Mouse (Mus musculus): ENCODE data around the gene Gm12216.
A peak's percentile ranks its signal among the peaks of the same experiment; 100 is the strongest.
"Not testable (repeated sequence)": the region's sequence is repeated elsewhere in the genome, so short reads cannot be mapped to it uniquely, and the experiment has no call there.

The Gm12216 gene

DNA sequence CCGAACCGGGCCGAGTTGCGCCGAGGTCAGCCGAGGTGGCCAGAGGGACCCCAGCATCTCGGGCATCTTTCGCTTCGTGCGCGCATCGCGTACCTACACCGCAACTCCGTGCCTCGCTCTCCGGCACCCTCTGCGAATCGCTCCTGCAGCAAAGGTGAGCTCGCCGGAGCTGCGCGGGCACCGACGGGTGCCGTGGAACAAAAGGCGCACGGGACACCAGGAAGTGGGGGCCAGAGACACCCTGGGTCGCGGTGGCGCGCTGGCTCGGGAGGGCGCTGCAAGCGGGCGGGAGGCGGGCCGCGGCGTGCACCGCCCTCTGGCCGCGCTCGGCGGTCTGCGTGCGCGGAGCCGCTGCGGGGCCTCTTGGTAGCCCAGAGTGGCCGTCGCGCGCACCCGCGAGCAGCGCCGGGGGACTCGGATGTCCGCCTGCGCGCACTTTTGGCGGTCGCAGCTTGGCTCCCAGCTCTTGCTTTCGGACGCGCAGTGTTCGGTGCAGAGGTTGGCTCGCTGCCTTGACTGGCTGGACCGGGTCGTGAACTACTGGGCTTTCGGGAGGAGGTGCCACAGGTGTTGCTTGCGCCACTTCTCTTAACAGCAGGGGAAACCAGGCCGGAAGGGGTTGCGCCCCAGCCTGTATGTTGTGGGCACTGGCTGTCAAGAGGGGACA, 88.8 kb downstream of the Gm12216 start:
- DNase-seq (ENCODE audit: low read depth, low spot score) = peak; percentile 42

DNA sequence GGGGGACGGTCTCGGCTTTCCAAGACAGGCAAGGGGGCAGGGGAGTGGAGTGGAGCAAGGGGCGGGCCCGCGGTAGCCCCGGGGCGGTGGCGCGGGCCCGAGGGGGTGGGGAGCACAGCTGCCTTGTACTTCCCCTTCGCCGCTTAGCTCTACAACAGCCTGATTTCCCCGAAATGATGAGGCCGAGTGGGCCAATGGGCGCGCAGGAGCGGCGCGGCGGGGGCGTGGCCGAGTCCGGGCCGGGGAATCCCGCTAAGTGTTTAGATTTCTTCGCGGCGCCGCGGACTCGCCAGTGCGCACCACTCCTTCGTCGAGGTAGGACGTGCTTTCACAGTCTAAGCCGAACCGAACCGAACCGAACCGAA, 89.3 kb downstream of the Gm12216 start, which contains the start of gene Irf1:
Irf1 (plus strand) TSS at position 255 of the 365 bp plus-strand sequence.
- DNase-seq (ENCODE audit: low read depth, low spot score) = peak; percentile 79

DNA sequence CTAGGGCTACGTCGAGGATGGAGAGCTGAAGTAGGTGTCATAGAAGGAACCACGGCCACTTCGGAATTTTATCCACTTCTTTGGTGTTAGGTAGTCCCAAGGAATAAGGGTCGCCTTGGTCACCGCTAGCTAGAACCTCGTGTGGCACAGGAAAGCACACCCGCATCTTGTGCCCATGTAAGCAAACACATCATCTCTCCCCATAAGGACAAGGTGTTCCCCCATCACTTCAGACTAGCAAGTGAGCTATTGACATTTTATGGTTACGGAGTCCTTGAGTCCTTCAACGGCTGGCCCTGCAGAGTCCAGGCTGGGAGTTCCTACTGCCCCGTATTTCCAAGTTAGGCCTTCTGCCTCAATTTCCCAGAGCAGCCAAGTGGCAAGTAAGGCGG, 89.9 kb downstream of the Gm12216 start:
- no peak for DNase-seq (ENCODE audit: low read depth, low spot score)

DNA sequence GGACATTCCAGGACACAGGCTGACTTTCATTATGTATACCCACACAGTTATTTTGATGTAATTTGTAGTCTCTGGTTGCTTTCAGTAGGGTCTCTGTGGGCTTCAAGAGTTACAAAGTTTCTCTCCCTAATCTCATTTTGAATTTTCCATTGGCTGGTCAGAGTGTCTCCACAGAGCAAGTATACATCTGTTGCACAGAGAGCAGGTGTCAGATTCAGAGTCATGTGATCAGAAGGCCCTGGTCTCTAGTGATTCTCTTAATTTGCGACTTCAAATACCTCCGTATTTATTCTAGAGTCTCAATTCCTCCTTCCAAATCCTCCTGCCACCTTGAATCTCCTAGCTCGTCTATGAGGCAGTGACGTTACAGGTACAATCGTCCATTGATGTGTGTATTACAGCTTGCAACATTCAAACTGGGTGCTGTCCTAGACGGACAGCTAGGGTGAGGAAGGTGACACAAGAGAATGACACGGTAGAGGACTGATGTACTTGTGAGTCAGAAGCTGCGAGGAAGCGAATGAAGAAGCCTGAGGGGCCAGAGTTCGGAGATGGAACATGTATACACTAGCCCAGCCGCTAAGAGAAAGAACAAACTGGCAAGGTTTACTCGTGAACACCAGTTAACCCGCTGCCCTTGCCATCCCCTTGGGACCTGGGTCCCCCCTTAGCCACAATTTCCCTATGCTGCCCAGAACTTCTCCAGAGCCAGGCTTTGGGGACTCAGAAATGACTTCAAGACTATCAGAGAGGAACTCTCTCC, 90.5 kb downstream of the Gm12216 start:
- no peak for DNase-seq (ENCODE audit: low read depth, low spot score)

DNA sequence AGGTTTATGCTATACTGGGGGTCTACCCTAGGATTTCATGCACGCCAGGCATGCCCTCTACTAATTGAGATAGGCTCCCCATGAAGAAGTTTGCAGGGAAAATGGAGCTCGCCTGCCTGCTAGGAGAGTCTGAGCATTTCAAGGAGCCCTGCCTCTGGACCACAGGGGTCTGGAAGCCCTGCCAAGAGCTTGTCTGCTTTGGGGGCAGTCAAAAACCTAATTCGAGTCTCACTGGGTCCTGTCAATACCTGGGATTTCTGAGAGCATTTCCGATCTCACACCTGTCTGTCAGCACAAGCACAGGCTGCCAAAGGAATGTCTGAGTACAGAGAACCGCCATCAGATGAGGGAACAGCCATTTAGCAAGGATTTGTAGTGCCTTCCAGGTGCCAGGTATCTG, 94.5 kb downstream of the Gm12216 start:
- no peak for DNase-seq (ENCODE audit: low read depth, low spot score)

DNA sequence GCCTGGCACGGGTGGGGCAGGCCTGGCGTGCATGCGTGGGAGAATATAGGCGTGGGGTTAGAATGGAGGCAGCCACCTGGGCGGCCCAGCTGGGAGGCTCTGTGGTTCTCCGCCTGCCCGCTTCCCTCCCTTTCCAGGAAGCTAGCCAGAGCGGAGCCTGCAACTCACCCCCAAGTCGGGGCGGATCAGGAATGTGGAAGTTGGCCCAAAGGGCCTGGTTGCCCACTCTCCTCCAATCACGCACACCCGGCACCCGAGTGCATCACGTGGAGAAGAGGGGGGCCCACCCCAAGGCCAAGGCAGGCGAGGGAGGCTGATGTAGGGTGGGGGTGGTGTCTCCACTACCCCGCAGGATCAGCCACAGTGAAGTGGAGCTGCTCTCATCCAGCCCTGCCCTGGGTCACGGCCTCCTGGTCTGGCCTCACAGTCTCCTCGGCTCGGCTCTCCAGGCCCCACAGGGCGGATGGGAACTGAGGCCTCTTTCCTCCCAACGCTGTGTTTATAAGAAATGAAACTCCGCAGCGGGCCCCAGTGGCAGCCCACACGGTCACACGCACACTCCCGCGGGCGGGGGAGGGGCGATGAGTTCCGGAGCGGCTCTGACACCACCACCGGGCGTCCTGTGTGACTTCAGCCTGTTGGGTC, 95.4 kb downstream of the Gm12216 start:
- DNase-seq (ENCODE audit: low read depth, low spot score) = peak; percentile 45

DNA sequence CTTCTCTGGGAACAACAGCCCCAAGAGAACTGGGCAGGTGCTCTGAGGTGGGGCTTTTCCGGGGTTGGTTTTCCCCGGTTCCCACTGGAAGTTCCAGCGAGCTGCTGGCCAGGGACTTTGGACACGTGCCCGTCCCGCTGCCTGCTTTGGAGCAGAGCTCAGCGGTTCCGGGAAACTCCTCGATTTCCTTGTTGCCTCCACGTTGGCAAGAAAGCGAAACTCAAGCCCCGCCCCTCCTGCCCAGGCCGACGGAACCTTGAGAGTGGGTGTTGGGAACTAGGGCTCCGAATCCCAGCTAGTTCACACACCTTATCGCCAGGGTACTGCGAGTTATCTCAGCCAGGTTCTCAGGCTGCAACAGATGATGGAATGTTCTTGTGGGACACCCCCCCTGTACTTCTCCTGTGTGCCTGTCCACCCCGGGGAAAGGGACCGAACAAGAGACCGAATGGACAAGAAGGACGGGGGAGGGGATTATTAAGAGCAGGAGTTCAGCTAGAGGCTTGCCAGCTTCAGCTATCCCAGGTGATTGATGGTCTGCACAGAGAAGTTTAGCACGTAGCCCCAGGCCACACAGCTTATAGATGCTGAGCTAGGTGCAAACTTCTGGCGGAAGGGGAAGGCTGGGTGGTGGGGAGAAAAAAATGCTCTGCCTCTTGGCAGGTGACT, 96.1 kb downstream of the Gm12216 start:
- DNase-seq (ENCODE audit: low read depth, low spot score) = no peak

DNA sequence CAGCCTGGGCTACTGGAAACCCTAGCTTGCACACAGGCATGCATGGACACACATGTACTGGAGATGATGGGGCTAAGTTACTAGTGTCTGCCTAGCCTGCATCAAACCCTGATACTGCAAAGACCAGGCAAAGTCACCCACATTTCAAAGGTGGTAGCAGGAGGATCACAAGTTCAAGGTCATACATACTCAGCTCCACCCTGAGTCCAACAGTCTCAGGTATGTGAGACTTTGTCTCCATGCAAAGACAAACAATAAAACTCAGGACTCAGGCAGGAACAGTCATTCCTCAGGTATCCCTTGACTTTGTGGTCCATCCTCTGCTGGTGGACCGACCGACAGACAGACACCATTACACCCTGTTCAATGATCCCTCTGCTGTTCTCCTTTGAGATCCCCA, 96.6 kb downstream of the Gm12216 start:
- DNase-seq (ENCODE audit: low read depth, low spot score) = no peak

DNA sequence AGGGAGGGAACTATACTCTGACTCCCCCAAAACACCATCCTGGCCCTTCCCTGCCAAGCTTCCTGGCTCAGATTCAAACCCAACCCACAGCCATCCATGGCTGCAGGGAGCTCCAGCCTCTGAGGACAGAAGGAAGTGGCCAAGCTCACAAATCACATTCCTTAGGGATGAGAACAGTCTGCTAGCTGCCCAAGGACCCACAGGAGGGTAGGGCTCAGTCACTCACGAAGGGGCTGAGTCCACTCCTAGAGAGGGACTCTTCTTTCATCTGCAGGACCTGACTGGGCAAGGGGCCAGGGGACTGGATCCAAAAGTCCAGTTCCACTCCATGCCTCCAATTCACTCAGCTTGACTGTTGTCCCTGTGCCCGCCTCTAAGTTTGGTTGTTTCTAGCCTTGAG, 97.2 kb downstream of the Gm12216 start:
- DNase-seq (ENCODE audit: low read depth, low spot score) = no peak

DNA sequence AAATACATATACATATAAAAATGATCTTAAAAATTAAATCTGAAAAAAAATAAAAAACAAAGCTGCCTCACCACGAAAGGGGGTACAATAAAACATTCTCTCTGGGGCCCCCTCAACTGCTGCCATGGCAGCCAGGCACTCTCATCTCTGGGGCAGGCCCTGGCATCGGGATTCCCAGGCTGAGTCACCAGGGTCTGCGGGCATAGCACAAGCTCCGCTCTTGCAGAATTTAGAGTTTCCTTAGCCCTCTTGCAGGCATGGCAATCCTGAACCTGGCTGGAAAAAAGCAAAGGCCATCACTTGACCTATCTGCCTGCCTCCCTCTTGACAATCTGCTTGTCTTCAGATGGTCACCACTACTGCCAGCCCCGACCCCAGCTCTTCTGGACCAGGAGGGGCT, 97.8 kb downstream of the Gm12216 start:
- no peak for DNase-seq (ENCODE audit: low read depth, low spot score)

DNA sequence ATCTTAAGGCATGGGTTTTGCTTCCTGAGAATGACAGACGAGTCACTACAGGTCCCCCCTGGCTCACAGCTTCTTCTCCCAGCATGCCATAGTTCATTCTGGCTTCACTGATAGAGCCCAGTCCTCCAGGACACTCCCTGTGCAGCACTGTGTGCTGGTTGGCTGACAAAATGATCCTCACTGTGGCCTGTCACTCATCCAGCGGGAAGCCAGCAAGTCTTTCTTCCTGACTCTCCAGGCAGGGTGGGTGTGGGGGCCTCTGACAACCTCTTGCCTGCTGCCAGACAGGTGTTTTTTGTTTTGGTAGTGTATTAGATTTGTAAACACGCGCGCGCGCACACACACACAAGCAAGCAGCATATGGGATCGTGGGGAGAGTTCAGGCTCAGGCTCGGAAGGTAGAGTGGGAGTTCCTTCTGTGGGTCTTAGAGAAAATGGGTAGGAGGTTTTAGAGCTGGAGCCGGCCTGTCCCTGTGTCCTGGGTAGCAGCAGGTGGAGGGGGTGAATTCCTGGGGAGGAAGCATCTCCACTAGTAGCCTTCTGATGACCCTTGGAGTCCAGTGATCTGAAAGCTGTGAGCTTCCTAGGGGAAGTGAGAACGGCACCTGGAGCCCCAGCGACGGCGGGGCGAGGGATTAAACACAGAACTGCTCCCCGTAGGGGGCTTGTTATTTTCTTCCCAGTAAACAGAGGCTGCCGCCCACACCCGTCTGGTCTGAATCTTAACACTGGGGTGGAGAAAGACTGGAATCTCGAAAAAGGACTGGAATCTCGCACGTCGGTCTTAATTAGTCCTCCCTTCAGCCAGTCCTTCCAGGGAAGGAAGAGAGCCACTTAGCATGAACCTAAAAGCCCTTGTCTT, 99.3 kb downstream of the Gm12216 start:
- no peak for DNase-seq (ENCODE audit: low read depth, low spot score)

DNA sequence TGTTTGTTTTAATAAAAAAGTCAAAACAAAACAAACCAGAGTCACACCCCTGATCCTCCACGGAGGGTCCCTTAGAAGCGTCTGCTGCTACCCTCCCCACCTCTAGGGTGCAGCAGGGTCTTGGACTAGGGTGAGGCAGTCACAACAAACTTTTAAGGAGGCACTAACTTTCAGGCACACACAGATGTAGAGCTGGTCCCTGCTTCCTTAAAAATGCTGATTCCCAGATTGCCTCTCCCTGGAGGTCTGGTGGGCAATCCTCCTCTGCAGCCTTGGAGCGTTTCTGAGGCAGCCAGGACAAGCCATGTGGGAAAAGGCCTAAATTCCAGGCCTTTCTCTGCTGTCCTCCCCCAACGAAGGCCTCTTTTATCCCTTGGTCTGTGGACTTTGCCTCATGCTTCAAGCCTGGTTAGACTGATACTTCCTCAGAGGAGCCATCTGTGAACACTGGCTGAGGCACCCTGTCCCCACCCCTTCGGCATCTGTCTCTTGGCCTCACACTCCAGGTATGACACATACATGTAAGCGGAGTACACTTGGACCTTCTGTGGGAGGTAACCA, 100.2 kb downstream of the Gm12216 start:
- DNase-seq (ENCODE audit: low read depth, low spot score) = no peak

DNA sequence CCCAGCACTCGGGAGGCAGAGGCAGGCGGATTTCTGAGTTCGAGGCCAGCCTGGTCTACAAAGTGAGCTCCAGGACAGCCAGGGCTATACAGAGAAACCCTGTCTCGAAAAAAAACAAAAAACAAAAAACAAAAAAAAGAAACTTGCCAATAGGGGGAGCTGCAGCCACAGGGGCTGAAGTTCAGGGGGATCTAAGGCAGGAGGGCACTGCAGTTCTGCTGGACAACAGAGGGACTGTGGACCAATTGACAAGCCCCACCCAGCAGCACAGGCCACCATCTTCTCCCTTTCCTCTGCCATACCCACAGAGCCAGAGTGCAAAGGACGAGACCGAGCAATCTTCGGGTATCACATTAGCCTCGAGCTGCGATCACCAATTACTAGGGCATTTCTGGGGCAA, 101.0 kb downstream of the Gm12216 start:
- DNase-seq (ENCODE audit: low read depth, low spot score) = not testable (repeated sequence)

DNA sequence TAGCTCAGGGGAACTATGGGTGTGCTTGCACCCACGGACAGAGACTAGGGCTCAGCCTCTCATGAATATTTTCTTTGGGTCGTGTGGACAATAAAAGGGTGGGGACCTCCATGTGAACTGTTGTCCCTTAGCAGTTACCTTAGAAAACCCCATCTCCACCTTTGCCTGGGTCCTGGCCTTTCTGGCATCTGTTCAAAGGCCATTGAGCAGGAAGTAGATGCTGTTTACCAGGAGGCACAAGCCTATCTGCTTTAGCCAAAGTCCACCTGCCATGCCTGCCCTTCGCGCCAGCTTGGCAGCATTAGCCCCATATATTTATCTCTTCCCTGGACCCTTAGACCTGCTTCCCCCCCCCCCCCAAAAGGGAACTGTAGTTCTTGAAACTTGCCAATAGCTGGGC, 101.4 kb downstream of the Gm12216 start:
- no peak for DNase-seq (ENCODE audit: low read depth, low spot score)

DNA sequence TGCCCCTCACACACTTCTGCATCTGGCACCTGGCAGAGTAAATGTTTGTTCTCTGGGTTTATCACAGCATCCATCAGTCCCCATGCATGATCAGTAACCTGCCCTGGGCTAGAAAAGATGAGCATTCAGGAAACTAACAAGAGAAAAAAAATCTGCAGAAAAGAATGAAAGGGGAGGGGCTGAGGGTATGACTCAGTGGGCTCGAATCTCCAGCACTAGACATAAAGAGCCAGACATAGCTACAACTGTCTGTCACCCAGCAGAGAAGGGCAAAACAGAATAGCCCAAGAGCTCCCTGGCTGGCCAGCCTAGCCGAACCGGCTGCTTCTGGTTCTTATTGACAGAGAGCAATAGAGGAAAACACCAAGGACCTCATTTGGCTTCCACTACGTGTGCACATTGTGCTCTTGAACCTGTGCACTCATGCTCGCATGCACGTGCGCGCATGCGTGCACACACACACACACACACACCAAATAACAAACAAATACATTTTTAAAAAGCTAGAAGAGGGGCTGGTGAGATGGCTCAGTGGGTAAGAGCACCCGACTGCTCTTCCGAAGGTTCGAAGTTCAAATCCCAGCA, 104.0 kb downstream of the Gm12216 start:
- DNase-seq (ENCODE audit: low read depth, low spot score) = no peak

DNA sequence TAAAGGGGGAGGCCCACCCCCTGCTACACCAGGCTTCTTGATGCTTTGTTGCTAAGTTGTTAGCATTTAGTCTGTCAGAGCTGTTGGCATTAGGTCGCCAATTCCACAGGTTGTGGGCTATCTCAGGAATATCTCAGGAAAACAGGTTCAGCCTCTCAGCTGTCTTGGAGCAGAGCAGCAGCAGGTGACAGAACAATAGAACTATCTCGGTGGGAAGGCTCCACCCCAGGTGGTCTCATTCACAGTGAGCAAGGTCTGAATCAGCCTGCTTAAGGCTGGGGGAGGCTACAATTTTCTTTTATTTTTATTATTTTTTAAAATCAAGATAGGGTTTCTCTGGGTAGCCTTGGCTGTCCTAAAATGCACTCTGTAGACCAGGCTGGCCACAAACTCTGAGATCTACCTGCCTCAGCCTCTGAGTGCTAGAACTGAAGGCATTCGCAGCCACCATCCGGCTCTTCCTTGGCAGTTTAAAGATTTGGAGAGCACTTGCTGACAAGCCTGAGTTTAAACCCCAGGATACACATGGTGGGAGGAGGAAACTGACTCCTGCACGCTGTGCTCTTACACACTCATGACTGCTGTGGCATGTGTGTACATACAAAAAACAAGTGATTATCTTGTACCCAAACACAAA, 109.2 kb downstream of the Gm12216 start:
- no peak for DNase-seq (ENCODE audit: low read depth, low spot score)

DNA sequence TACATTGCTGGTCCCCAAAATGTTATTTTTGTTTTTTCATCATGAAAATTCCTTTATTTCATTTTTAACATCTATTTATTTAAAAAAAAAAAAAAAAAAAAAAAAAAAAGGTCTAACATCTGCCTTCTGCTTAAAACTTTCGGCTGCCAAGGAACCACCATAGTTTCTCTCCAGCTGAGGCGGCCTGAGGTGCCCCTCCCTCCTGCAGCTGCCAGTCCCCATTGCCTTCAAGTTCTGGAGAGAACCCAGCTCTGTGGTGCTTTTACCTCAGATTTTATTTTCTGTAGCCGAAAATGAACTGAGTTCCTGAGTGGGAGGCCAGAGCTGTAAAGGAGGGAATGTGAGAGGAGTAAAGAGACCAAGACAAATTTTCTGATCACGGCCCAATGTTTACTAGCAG, 109.8 kb downstream of the Gm12216 start:
- DNase-seq (ENCODE audit: low read depth, low spot score) = no peak

DNA sequence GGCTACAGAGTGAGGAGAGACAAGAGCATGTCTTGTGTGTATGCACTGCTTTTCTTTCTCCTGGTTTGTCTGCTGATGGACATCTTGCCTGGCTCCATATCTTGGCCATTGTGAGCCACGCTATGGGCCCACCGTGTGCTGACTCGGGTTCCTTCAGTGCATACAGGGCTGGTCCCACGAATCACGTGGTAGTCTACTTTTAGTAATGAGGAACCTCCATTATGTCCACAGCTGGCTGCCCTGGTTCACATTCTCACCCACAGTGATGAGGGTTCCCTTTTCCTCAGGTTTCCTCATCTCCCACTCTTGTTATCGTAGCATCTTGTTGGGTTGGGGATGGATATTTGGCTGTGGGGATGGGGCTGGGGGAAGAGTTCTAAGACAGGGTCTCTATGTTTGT, 110.4 kb downstream of the Gm12216 start:
- no peak for DNase-seq (ENCODE audit: low read depth, low spot score)

DNA sequence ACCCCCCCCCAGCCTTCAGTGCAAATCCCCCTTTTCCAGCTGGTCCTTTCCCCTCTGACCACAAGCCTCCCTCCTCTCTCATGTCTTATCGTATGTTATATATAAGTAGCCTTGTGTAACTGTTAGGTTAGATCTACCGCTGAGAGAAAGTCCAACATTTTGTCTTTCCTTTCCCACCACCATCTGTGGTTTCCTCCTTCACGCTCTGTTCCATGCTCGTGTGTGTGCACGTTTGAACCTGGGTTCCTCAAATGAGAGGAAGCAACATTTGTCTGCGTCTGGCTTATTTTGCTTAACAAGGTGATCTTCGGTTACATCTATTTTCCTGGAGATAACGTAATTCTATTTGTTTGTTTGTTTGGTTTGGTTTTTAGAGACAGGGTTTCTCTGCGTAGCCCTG, 111.1 kb downstream of the Gm12216 start:
- DNase-seq (ENCODE audit: low read depth, low spot score) = no peak

DNA sequence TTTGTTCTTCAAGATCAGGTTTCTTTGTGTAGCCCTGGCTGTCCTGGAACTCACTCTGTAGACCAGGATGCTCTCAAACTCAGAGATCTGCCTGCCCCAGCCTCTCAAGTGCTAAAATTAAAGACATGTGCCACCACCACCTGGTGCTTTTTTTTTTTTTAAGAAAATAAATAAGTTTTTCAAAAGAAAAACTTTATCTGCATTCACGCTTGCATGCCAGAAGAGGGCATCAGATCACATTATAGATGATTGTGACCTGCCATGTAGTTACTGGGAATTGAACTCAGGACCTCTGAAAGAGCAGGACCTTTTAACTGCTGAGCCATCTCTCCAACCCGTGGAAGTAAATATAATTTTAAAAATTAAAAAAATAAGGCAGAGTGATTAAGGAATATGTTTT, 113.8 kb downstream of the Gm12216 start:
- DNase-seq (ENCODE audit: low read depth, low spot score) = no peak
